Mouse (Mus musculus) forebrain, postnatal 0 days (tissue): ENCODE measurements at regions not wholly inside any gene's neighbourhood (a gene's known extent, or its start where the extent isn't known, plus 50 kb on each side); places are given as distances from the start of the nearest gene placed in this dataset.
A peak's percentile ranks its signal among the peaks of the same experiment; 100 is the strongest.

Experiments used
- ATAC-seq: fragments of 200-750 bp; cut with Nextera tagmentation; 2 replicates; pipeline ENCODE4 v1.8.0; 2017; ENCODE audit warnings: mild to moderate bottlenecking, moderate library complexity
- DNase-seq: peaks from one replicate; pipeline ENCODE4 v3.0.0-alpha.2; 2015
- H3K27ac ChIP-seq: fragments of 300-500 bp; sonication (generic); 2 replicates; pipeline ENCODE4 v1.5.1; 2014; ENCODE audit warnings: low read depth, mild to moderate bottlenecking, antibody characterized with exemption, low read length, moderate library complexity, mixed read lengths
- H3K27me3 ChIP-seq: fragments of 300-500 bp; sonication (generic); 2 replicates; pipeline ENCODE4 v1.6.1; 2014; ENCODE audit warnings: mild to moderate bottlenecking, low read length, mixed read lengths; ENCODE audit not compliant: insufficient read depth
- H3K36me3 ChIP-seq: fragments of 300-500 bp; sonication (generic); 2 replicates; pipeline ENCODE4 v1.6.1; 2014; ENCODE audit warnings: mild to moderate bottlenecking, moderate library complexity; ENCODE audit not compliant: insufficient read depth
- H3K4me1 ChIP-seq: fragments of 300-500 bp; sonication (generic); 2 replicates; pipeline ENCODE4 v1.6.1; 2014; ENCODE audit warnings: antibody characterized with exemption; ENCODE audit not compliant: insufficient read depth
- H3K4me2 ChIP-seq: fragments of 300-500 bp; sonication (generic); 2 replicates; pipeline ENCODE4 v1.6.1; 2014; ENCODE audit warnings: low read depth, mild to moderate bottlenecking, moderate library complexity
- H3K4me3 ChIP-seq: fragments of 300-500 bp; sonication (generic); 2 replicates; pipeline ENCODE4 v1.5.1; 2014; ENCODE audit warnings: low read depth, low read length, mixed read lengths
- H3K9ac ChIP-seq: fragments of 300-500 bp; sonication (generic); 2 replicates; pipeline ENCODE4 v1.6.1; 2014; ENCODE audit warnings: mild to moderate bottlenecking
- H3K9me3 ChIP-seq: fragments of 300-500 bp; sonication (generic); 2 replicates; pipeline ENCODE4 v1.6.1; 2016; ENCODE audit warnings: low read length
- CTCF ChIP-seq: sonication (generic); IDR thresholded peaks from 2 replicates; pipeline ENCODE4 v1.5.1; 2016; ENCODE audit warnings: antibody characterized with exemption, control low read depth, low read depth
- WGBS: fragments of 180-500 bp; shearing (Covaris S2); extraction: QIAGEN DNeasy Blood & Tissue Kit; methylation state at CpG from one replicate; pipeline ENCODE4 v1.1.7; 2014; 5-methylcytosine and 5-hydroxymethylcytosine counted together

DNA sequence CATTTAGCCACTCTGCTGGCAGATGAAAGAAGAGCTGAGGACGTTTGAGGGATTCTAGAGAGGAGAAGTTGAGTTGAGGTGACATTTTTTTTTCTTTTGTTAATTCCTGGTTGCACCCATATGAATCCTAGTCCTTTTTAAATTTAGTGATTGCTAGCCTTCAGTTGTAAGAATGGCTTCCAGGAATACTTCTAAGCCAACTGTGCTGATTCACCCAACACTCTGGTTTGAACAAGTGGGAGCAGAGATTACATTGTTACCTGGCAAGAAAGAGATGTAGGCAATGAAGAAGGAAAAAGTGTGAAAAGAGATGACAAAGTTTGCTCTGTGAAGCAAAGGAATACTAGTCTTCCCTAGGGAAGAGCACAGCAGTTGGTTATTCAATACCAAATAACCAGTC lies 261.1 kb upstream of the Kcnq5 start:
- H3K9me3 ChIP-seq, result no peaks in the 10 kb centered on the region
- no peak overlapping the region for H3K9ac ChIP-seq
- no peaks in the 10 kb centered on the region for H3K36me3 ChIP-seq
- no peak for DNase-seq
- no peak overlapping the region for H3K4me2 ChIP-seq
- ATAC-seq, result no peak
- no peak for TF ChIP-seq CTCF
- 36% methylated on average over 1 of the region's 1 CpGs for WGBS
- H3K4me1 ChIP-seq, result no peaks in the 10 kb centered on the region
- no peak overlapping the region for H3K27ac ChIP-seq
- H3K27me3 ChIP-seq, result no peaks in the 10 kb centered on the region
- H3K4me3 ChIP-seq, result no peak overlapping the region

DNA sequence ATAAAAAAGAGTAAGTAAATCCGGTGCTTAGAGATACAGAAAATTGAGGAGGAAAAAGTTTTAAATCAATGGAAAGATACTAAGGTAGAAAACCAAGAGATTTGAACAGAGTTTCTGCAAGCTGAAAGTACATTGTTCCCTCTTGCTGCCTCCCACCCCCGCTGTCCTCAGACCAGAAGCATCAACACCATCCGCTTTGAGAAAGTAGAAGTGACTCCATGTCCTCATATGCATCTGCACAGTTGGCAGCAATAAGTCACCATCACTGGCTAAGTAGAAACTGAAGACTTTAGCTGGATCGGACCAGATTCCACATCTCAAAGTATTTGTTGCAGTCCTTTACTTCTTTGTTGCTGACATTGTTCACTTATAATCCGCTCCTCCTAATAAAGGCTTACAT lies 250.1 kb upstream of the Kcnq5 start:
- no peak for DNase-seq
- TF ChIP-seq CTCF, result no peak
- Histone ChIP-seq H3K27ac (no peak overlapping the region), H3K9me3 (no peaks in the 10 kb centered on the region), H3K36me3 (no peaks in the 10 kb centered on the region), H3K4me3 (no peak overlapping the region), H3K4me1 (no peaks in the 10 kb centered on the region), H3K9ac (no peak overlapping the region), H3K4me2 (no peak overlapping the region), H3K27me3 (no peaks in the 10 kb centered on the region)
- ATAC-seq, result no peak
- 91% methylated on average over 5 of the region's 5 CpGs for WGBS

GRCm38 (mm10) chr1:22211232-22211631 lies 249.5 kb upstream of the Kcnq5 start:
- Histone ChIP-seq H3K4me2 (no peak overlapping the region), H3K4me1 (no peaks in the 10 kb centered on the region), H3K27me3 (no peaks in the 10 kb centered on the region), H3K36me3 (no peaks in the 10 kb centered on the region), H3K4me3 (no peak overlapping the region), H3K9ac (no peak overlapping the region), H3K27ac (no peak overlapping the region), H3K9me3 (no peaks in the 10 kb centered on the region)
- ATAC-seq, result no peak
- no peak for TF ChIP-seq CTCF
- DNase-seq, result no peak
- WGBS, result 86% methylated on average over 4 of the region's 4 CpGs

DNA sequence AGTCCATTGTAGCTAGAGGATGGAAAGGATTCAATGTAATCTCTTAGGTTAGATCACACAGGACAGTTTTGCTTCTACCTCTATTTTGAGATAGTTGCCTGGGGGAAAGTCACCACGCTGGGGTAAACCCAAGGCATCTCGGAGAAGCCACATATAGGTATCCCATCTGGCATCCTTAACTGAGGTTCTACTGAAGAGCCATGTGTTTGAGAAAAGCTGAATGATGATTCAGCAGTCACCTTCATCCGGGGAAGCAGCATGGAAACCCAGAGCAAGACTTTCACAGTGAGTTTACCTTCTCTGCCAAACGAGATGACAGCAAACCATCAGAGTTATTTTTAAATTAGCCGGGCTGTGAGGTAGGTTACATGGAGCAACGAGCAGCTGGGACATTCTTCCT lies 248.9 kb upstream of the Kcnq5 start:
- DNase-seq (no peak), ATAC-seq (no peak)
- H3K9ac ChIP-seq, result no peak overlapping the region
- H3K27me3 ChIP-seq, result no peaks in the 10 kb centered on the region
- H3K4me1 ChIP-seq, result no peaks in the 10 kb centered on the region
- H3K4me2 ChIP-seq, result no peak overlapping the region
- TF ChIP-seq CTCF, result no peak
- WGBS, result 83% methylated on average over 6 of the region's 6 CpGs
- H3K4me3 ChIP-seq, result no peak overlapping the region
- no peak overlapping the region for H3K27ac ChIP-seq
- no peaks in the 10 kb centered on the region for H3K36me3 ChIP-seq
- no peaks in the 10 kb centered on the region for H3K9me3 ChIP-seq

- no peak for ATAC-seq
- Histone ChIP-seq H3K4me1 (no peaks in the 10 kb centered on the region), H3K36me3 (no peaks in the 10 kb centered on the region), H3K4me2 (no peak overlapping the region), H3K4me3 (no peak overlapping the region), H3K9me3 (no peaks in the 10 kb centered on the region), H3K9ac (no peak overlapping the region), H3K27me3 (no peaks in the 10 kb centered on the region), H3K27ac (no peak overlapping the region)
- no peak for TF ChIP-seq CTCF
- 84% methylated on average over 2 of the region's 2 CpGs for WGBS
- no peak for DNase-seq
Measured at GRCm38 (mm10) chr1:22208287-22208686, 246.5 kb upstream of the Kcnq5 start.

GRCm38 (mm10) chr1:22206935-22207334 lies 245.2 kb upstream of the Kcnq5 start:
- DNase-seq, result no peak
- no peak overlapping the region for H3K27ac ChIP-seq
- no peak overlapping the region for H3K9ac ChIP-seq
- no peaks in the 10 kb centered on the region for H3K9me3 ChIP-seq
- 54% methylated on average over 5 of the region's 5 CpGs for WGBS
- H3K4me2 ChIP-seq, result no peak overlapping the region
- TF ChIP-seq CTCF, result no peak
- no peak for ATAC-seq
- no peak overlapping the region for H3K4me3 ChIP-seq
- no peaks in the 10 kb centered on the region for H3K36me3 ChIP-seq
- no peaks in the 10 kb centered on the region for H3K27me3 ChIP-seq
- H3K4me1 ChIP-seq, result no peaks in the 10 kb centered on the region

DNA sequence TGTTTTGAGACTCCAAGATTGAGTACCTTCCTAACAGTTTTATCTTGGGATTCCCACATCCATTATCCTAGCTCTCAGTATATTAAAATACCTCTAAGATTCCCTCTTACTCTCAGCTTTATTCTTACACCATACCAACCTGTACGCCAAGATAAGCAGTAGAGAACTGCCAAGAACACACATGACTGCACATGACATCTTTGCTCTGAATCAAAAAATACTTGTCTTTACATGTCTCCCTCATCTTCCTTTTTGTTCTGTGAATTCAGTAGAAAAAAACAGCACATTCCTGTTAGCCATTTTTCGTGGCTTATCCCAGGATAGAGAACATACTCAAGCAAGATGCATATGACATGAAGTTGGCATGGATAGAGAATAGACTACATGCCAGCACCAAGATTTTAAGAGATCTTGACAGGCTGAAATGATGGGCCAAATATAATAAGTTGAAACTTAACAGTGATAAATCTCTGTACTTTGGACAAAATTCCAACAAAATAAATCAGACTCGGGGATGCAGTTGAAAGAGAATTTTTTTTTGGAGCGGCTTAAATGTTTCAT lies 206.0 kb upstream of the Kcnq5 start:
- DNase-seq, result peak; percentile 64
- no peaks in the 10 kb centered on the region for H3K36me3 ChIP-seq
- H3K4me2 ChIP-seq, result no peak overlapping the region
- TF ChIP-seq CTCF, result no peak
- H3K27me3 ChIP-seq, result no peaks in the 10 kb centered on the region
- H3K9ac ChIP-seq, result no peak overlapping the region
- H3K9me3 ChIP-seq, result no peaks in the 10 kb centered on the region
- H3K27ac ChIP-seq, result no peak overlapping the region
- no peak overlapping the region for H3K4me3 ChIP-seq
- ATAC-seq, result peak; percentile 84
- WGBS, result 60% methylated on average over 4 of the region's 4 CpGs
- no peaks in the 10 kb centered on the region for H3K4me1 ChIP-seq
